Mouse (Mus musculus): Measurements from ENCODE around the gene Tenm3.

Tenm3 gene

DNA sequence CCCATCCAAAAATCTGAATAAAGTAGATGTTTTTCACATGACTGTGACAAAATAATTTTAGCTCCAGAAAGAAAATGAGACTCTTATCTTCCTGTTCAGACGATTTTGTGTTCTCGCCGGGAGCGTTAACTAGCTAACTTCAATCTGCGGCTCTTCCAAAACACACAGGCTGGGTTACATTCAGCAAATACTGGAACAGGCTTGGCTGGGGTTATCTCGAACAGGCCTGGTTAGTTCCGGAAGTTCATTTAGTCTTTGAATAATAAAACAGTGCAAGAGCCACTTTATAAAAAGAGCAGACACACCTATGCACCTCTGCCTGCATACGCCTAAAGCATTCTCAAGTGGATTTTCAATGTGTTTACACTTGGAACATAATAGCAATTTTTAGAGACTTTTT lies 40.7 kb downstream of the Tenm3 start:
- DNase-seq: no peak

DNA sequence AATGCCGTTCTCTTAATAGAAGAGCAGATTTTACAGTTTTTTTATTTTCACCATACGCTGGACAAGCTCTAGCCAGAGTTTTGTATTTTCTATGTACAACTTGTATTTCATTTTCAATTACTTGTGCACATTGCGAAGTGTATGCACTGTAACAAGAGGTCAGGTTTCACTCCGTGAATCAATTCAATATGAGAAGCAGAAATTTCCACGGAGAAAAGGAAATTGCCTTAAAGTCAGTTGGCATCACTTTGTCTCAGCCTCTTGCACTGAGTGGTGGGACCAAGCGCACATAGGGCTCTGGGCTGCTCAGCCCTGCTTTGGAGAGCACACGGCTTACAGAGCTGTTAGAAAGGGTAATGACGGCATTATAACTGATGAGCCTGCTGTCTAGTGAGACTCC lies 41.5 kb downstream of the Tenm3 start:
- DNase-seq: no peak

GRCm38 (mm10) chr8:48797955-48798359 lies 45.8 kb downstream of the Tenm3 start:
- DNase-seq: no peak

GRCm38 (mm10) chr8:48794285-48794684 lies 49.5 kb downstream of the Tenm3 start:
- DNase-seq: no peak

DNA sequence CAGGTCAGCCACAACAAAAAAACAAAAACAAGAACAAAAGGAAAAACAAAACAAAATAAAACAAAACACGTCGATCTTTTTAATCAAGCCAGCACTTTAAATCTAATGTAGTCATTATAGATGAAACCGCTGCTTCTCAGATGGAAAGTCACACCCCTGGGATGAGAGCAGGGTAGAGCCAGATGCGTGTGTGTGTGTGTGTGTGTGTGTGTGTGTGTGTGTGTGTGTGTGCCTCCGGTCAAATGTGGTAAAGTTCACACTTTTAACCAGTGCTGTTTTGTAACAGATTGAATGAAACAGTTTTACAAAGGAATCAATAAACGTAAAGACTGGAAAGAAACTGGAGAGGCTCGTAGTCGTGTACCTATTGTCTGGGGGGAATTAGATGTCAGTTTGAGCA lies 50.0 kb downstream of the Tenm3 start:
- DNase-seq: no peak

DNA sequence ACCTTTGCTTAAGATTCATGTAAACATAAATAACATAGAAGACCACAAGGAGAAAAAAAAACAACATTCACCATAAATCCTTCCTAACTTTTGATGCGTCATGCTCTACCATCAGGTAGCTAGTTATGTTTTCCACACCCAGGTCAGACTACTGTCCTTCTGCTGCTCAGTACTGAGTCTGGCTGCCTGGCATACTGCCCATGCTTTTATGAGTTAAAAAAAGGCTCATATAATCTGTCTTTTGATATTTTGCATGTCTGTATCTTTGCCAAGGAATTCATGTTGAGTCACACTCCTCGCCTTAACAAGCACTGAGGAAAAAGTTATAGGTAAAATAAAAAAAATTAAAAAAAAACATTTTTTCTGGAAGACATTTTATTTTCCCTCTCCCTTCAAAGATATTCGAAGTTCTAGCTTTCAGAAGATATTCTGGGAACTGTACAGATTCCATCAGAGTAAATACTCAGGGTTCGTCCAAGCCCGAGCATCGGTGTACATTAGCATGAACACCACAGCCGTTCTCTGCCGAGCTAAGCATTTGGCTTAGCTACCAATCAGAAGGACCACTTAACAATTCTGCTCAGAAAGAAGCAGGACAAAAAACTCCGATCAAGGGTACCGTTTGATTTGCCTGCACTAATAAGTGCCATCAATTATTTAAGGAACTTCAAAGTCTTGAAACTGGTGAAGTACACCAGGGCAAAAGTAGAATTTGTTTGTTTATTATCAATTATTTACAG lies 51.0 kb downstream of the Tenm3 start:
- DNase-seq: no peak

DNA sequence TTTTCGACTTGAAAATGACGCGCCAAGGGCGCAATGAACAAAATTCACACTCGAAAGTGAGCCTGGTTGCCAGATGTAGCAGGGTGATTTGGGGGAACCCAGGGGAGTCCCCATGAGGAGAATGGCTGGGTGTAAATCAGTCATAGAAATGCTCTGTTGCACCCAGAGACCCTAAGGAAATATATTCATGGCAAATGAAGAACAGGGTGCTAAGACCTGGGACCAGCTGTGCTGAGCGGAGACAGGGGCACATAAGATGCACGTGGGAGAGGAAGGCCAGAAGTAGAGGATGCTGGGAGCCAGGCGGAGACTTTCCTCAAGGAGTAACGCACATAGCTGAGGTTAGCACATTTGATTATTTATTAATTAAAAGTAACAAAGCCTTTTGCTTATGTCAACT lies 60.4 kb downstream of the Tenm3 start:
- no peak for DNase-seq

- DNase-seq: no peak
Measured at GRCm38 (mm10) chr8:48780628-48781027, 63.1 kb downstream of the Tenm3 start.

- no peak for DNase-seq
Measured at GRCm38 (mm10) chr8:48779194-48779593, 64.6 kb downstream of the Tenm3 start.

- DNase-seq: no peak
Measured at GRCm38 (mm10) chr8:48776081-48776480, 67.7 kb downstream of the Tenm3 start.

DNA sequence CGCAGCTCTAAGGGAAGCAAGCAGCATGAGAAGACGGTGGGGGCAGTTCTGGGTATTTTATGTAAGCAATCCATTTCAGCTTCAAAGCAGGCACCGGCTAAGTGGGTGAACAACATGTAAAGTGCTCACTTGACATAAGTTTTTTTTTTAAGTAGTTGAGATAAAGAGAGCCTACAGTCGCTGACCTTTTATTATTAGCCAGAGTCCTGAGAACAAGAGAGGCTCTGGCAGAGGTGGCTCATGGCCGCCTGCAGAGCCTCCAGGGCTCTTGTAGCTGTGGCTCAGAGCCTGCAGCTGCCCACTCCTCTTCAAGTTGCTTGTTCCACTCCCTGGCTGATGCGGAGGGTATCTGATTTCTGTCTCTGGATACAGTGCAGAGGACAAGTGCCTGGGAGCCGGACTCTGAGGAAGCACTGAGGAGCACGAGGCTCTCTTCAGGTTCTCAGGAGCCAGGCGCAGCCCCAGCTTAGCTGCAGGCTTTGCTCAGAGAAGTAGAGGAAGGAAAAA lies 68.2 kb downstream of the Tenm3 start:
- no peak for DNase-seq

DNA sequence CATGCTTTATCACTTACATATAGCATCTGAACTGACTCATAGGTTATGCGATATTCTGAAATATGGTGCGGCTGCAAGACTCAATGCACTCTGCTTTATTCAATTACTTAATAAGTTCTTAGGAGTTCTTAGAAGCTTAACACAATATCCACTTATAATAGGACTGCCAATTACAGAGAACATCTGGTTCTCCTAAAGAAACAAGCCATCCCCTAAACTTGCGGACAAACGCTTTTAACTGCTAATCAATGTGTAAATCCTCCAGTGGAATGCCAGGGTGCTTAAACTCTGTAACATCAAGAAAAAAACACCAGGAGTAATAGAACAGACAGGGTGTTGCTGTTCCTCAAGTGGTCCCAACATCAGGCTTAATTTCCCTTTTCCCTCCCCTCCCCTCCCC lies 68.9 kb downstream of the Tenm3 start:
- DNase-seq: no peak

- no peak for DNase-seq
Measured at GRCm38 (mm10) chr8:48766545-48767234, 77.1 kb downstream of the Tenm3 start.

DNA sequence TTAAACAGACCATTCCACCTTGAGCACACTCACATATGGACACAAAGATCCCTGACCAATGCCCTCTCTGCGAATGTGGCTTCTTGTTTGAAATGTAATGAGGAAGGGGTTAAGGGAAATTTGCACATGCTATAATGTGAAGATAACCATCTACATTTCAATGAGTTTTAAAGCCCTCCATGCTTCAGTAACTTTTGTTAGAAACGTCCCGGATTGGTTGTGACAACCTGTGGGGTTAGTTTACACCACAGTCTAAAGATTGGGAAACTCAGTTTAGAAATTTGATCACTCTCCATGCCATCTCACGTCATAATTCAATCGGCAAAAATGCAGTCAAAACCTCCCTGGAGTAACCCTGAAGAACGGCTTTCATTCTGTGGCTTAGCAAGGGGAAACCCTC lies 78.5 kb downstream of the Tenm3 start:
- DNase-seq: no peak

GRCm38 (mm10) chr8:48764011-48764410 lies 79.7 kb downstream of the Tenm3 start:
- DNase-seq: no peak

GRCm38 (mm10) chr8:48756874-48757273 lies 86.9 kb downstream of the Tenm3 start:
- no peak for DNase-seq

DNA sequence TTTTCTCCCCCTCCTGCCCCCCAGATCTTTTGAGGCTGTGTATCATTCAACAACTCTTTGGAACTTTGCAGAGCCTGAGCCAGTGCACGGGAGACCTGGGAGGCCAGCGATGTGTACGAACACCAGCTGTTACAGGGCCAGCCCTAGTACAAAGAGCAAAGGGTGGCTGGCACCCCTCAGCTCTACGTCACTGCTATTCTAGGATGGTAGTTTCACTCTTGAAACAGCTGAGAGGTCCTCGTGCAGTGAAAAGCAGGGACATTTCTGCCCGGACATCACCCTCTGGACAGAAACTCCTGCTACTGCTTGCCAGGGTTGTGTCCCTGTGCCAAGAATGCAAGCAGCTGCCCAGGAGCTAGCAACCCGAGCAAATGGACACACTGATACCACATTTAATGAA lies 88.3 kb downstream of the Tenm3 start:
- no peak for DNase-seq

DNA sequence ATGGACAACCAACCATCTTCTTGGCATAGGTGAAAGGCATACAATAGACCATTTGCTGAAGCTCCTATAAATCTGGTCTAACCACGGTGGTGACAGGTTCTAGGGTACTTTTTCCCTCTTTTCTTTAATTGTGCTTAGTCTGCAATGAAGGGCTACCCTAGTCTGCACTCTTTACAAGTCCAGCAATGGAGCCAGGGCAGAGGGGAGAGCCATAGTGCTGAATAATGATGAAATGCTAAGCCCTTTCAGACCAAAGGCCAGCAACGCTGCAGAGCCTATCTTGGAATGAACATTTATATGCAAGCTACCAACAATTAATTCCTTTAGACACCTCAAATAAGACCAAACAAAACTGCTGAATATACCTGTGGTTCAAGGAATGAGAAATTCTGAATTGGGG lies 88.8 kb downstream of the Tenm3 start:
- DNase-seq: no peak

- DNase-seq: no peak
Measured at GRCm38 (mm10) chr8:48751965-48752364, 91.8 kb downstream of the Tenm3 start.

- no peak for DNase-seq
Measured at GRCm38 (mm10) chr8:48748503-48749059, 95.2 kb downstream of the Tenm3 start.

DNA sequence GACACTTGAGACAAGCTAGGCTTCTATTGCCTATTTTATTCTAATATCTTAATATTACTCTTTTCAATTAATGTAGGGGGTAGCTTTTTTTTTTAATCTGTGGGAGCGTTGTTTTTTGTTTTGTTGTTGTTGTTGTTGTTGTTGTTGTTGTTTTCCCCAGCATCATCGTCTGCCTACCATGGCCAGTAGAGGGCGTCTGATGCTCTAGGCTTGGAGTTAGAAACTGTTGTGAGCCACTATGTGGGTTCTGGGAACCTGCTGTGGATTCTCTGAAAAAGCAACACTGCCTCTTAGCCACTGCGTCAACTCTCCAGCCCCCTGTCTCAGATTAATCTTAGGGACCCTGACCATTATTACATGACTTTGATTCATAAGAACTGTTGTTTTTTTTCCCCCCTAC lies 99.8 kb downstream of the Tenm3 start:
- no peak for DNase-seq

GRCm38 (mm10) chr8:48742741-48743140 lies 101.0 kb downstream of the Tenm3 start:
- DNase-seq: no peak

DNA sequence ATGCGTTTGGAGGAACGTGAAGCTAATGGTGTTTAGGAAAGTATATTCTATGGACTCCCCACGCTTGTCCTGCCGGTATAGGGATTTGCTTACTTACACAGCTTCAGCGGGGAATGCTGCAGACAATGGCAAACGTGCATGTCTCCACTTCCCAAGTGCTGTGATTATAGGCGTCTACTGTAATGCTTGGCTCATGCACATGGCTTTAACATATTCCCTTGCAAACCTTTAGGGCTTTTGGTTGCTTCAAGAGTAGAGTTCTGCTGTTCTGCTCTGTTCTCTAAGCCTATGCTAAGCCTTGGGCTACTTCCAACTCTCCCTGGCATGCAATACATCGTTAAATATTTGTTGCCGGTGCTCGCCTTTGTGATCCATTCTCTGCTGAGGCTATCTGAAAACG lies 102.8 kb downstream of the Tenm3 start:
- DNase-seq: no peak

Measured in thymus, postnatal 4 days (tissue).